Mouse (Mus musculus): Measurements from ENCODE around the gene Rnf17. TPM values are rescaled to one million over a fixed set of nuclear protein-coding genes. Genes with fewer than 3 reads are reported as not detected.

Rnf17 gene
- polyA plus RNA-seq, 1 experiment from 2014 or later, result 2.0 TPM

GRCm38 (mm10) chr14:56379336-56379735 lies 23.0 kb upstream of the Rnf17 start:
- 68% methylated on average over 9 of the region's 9 CpGs for WGBS
- H3K27ac ChIP-seq, result no peak overlapping the region

GRCm38 (mm10) chr14:56382366-56382765 lies 20.0 kb upstream of the Rnf17 start:
- no peak for ATAC-seq (ENCODE audit: insufficient number of reproducible peaks, insufficient read depth, low FRiP score, low TSS enrichment, low read depth)
- Histone ChIP-seq H3K9me3 (no peaks in the 10 kb centered on the region), H3K4me1 (no peaks in the 10 kb centered on the region), H3K36me3 (no peaks in the 10 kb centered on the region), H3K4me2 (no peak overlapping the region), H3K4me3 (no peak overlapping the region), H3K27me3 (no peaks in the 10 kb centered on the region), H3K9ac (no peak overlapping the region), H3K27ac (no peak overlapping the region)
- 74% methylated on average over 4 of the region's 4 CpGs for WGBS

More at GRCm38 (mm10) chr14:56379336-56379735, 23.0 kb upstream of the Rnf17 start:
- no peak overlapping the region for H3K4me3 ChIP-seq
- no peak for ATAC-seq (ENCODE audit: insufficient number of reproducible peaks, insufficient read depth, low FRiP score, low TSS enrichment, low read depth)
- H3K4me2 ChIP-seq, result no peak overlapping the region
- H3K9me3 ChIP-seq, result no peaks in the 10 kb centered on the region
- H3K36me3 ChIP-seq, result no peaks in the 10 kb centered on the region
- no peak overlapping the region for H3K9ac ChIP-seq
- H3K27me3 ChIP-seq, result no peaks in the 10 kb centered on the region
- H3K4me1 ChIP-seq, result no peaks in the 10 kb centered on the region

DNA sequence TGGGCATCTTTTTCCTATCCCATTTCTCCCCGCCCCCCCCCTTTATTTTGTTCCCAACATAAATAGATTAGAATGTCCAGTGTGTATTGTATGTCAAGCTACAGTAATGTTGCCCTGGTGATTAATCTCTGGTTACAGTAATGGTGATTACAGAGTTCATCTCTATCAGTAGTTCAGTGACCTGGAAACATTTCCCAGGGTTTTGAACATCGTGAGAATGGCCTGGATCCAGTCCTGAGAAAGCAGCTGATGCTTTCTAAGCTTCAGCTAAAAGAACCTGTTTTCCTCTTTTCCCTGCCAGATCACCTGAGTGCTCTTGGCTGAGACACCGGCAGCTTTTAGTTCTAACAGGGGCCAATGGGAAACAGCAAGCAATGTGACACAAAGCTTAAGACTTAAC lies 12.1 kb upstream of the Rnf17 start:
- H3K9me3 ChIP-seq, result no peaks in the 10 kb centered on the region
- 77% methylated on average over 3 of the region's 3 CpGs for WGBS

DNA sequence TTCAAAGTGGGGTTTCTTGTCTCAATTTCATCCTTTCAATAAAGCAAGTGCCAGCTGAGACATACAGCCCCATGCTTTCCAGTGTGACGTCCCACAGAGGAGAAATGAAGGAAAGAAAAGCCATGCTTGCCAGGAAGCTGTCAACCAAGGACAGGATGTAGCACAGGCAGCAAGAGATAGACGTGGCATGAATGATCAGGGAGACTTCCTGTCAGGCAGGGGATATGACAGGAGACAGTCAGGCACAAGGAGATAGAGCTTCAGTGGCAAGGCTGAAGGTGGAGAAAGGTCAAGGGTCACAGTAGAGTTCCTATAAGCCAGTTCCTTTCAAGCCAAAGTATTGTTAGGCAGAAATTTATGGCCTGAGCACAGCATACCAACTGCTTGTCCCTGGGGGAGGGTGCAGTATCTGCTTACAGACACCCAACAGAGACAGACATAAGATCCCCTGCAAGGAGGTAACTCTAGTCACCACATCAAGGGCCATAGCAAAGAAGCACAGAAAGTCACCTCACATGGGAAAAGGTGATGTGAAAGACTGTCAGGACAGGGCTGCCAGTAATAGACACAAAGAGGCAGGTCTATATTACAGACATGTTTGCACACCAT lies 8.6 kb upstream of the Rnf17 start:
- Histone ChIP-seq H3K4me3 (no peak overlapping the region), H3K36me3 (no peaks in the 10 kb centered on the region), H3K27me3 (no peaks in the 10 kb centered on the region), H3K27ac (no peak overlapping the region), H3K9ac (no peak overlapping the region), H3K9me3 (no peaks in the 10 kb centered on the region), H3K4me1 (0 out of 2 replicates have a peak, but pooled peaks cover 4% of the 10 kb centered on the region), H3K4me2 (no peak overlapping the region)
- ATAC-seq (ENCODE audit: insufficient number of reproducible peaks, insufficient read depth, low FRiP score, low TSS enrichment, low read depth), result no peak
- 18% methylated on average over 2 of the region's 2 CpGs for WGBS

More for the DNA sequence above, 12.1 kb upstream of the Rnf17 start:
- no peak overlapping the region for H3K9ac ChIP-seq
- no peak overlapping the region for H3K27ac ChIP-seq
- no peak for ATAC-seq (ENCODE audit: insufficient number of reproducible peaks, insufficient read depth, low FRiP score, low TSS enrichment, low read depth)
- H3K36me3 ChIP-seq, result no peaks in the 10 kb centered on the region
- H3K4me3 ChIP-seq, result no peak overlapping the region
- no peaks in the 10 kb centered on the region for H3K27me3 ChIP-seq
- H3K4me1 ChIP-seq, result 0 out of 2 replicates have a peak, but pooled peaks cover 4% of the 10 kb centered on the region
- no peak overlapping the region for H3K4me2 ChIP-seq

DNA sequence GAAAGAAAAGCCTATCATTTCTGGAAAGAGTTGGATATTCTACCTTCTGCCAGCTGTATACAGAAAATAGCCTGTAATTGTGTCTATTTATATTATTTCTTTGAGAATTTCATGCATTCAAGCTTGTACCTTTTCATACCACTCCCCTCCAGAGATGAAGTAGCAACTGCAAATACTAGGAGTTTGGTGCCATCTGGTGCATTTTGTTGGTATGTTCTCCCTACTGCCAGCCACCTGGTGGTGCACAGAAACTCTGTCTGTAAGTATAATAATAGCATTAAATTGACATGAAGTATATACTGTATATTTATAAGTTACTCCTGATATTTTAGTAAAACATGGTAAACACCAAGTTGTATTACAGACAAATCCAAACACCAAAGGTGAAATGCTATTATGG lies 4.4 kb upstream of the Rnf17 start:
- no peak overlapping the region for H3K9ac ChIP-seq
- no peak overlapping the region for H3K27ac ChIP-seq
- H3K4me2 ChIP-seq, result no peak overlapping the region
- H3K27me3 ChIP-seq, result no peaks in the 10 kb centered on the region
- H3K4me3 ChIP-seq, result no peak overlapping the region
- no peaks in the 10 kb centered on the region for H3K9me3 ChIP-seq
- H3K36me3 ChIP-seq, result no peaks in the 10 kb centered on the region
- ATAC-seq (ENCODE audit: insufficient number of reproducible peaks, insufficient read depth, low FRiP score, low TSS enrichment, low read depth), result no peak
- H3K4me1 ChIP-seq, result 0 out of 2 replicates have a peak, but pooled peaks cover 4% of the 10 kb centered on the region

GRCm38 (mm10) chr14:56403072-56403375 lies 643 bp downstream of the Rnf17 start:
- ATAC-seq (ENCODE audit: insufficient number of reproducible peaks, insufficient read depth, low FRiP score, low TSS enrichment, low read depth), result no peak
- 88% methylated on average over 2 of the region's 2 CpGs for WGBS
- Histone ChIP-seq H3K4me3 (no peak overlapping the region), H3K4me1 (no peaks in the 10 kb centered on the region), H3K36me3 (no peaks in the 10 kb centered on the region), H3K27ac (no peak overlapping the region), H3K9me3 (no peaks in the 10 kb centered on the region), H3K27me3 (no peaks in the 10 kb centered on the region), H3K9ac (no peak overlapping the region), H3K4me2 (no peak overlapping the region)

- no peak overlapping the region for H3K4me2 ChIP-seq
- no peak overlapping the region for H3K27ac ChIP-seq
- no peaks in the 10 kb centered on the region for H3K4me1 ChIP-seq
- no peaks in the 10 kb centered on the region for H3K27me3 ChIP-seq
- H3K9me3 ChIP-seq, result no peaks in the 10 kb centered on the region
- H3K36me3 ChIP-seq, result no peaks in the 10 kb centered on the region
- no peak overlapping the region for H3K9ac ChIP-seq
- 28% methylated on average over 2 of the region's 2 CpGs for WGBS
- H3K4me3 ChIP-seq, result no peak overlapping the region
- ATAC-seq (ENCODE audit: insufficient number of reproducible peaks, insufficient read depth, low FRiP score, low TSS enrichment, low read depth), result no peak
Measured at GRCm38 (mm10) chr14:56462090-56462489, 59.7 kb downstream of the Rnf17 start.

- H3K27ac ChIP-seq, result no peak overlapping the region
- WGBS, result 66% methylated on average over 1 of the region's 1 CpGs
- no peak for ATAC-seq (ENCODE audit: insufficient number of reproducible peaks, insufficient read depth, low FRiP score, low TSS enrichment, low read depth)
Measured at GRCm38 (mm10) chr14:56462729-56463128, 60.3 kb downstream of the Rnf17 start.

DNA sequence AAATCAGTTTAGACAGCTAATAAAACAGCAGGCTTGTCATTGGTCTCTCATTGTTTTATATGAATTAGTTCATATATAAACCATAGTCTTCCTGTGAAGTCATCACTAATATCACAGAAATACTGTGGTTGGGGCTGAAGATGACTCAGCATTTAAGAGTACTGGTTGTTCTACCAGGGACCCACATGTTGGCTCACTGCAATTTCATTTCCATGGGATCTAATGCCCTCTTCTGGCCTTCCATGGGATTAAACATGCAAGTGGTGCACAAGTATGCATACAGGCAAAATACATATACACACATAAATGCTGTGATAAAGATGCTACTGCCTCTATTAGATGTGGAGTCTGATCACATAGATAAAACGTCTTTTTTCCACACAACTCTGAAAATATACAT lies 65.8 kb downstream of the Rnf17 start:
- H3K4me3 ChIP-seq, result no peak overlapping the region
- H3K27ac ChIP-seq, result no peak overlapping the region
- no peak overlapping the region for H3K4me2 ChIP-seq
- no peaks in the 10 kb centered on the region for H3K27me3 ChIP-seq
- no peaks in the 10 kb centered on the region for H3K4me1 ChIP-seq
- H3K36me3 ChIP-seq, result no peaks in the 10 kb centered on the region
- WGBS, result 42% methylated on average over 1 of the region's 1 CpGs
- no peak for ATAC-seq (ENCODE audit: insufficient number of reproducible peaks, insufficient read depth, low FRiP score, low TSS enrichment, low read depth)
- no peak overlapping the region for H3K9ac ChIP-seq
- H3K9me3 ChIP-seq, result no peaks in the 10 kb centered on the region

More at GRCm38 (mm10) chr14:56462729-56463128, 60.3 kb downstream of the Rnf17 start:
- H3K4me3 ChIP-seq, result no peak overlapping the region
- no peaks in the 10 kb centered on the region for H3K36me3 ChIP-seq
- H3K4me1 ChIP-seq, result no peaks in the 10 kb centered on the region
- no peaks in the 10 kb centered on the region for H3K27me3 ChIP-seq
- no peak overlapping the region for H3K4me2 ChIP-seq
- no peaks in the 10 kb centered on the region for H3K9me3 ChIP-seq
- no peak overlapping the region for H3K9ac ChIP-seq

DNA sequence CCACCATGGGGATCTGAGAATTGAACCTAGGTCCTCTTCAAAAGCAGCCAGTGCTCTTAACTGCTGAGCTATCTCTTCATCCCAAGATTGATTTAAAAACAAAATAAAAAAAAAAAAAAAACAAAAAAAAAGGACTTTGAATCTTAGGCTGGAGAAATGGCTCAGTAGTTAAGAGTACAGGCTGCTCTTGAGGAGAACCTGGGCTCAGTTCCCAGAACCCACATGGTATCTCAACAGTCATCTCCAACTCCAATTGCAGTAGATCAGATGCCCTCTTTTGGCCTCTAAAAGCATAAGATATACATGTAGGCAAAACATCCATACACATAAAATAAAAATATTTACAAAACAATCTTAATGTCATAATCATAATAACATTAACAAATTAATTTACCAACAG lies 87.4 kb downstream of the Rnf17 start:
- Histone ChIP-seq H3K9me3 (no peaks in the 10 kb centered on the region), H3K4me3 (no peak overlapping the region), H3K4me1 (no peaks in the 10 kb centered on the region), H3K4me2 (no peak overlapping the region), H3K27me3 (no peaks in the 10 kb centered on the region), H3K9ac (no peak overlapping the region), H3K36me3 (no peaks in the 10 kb centered on the region), H3K27ac (no peak overlapping the region)
- no peak for ATAC-seq (ENCODE audit: insufficient number of reproducible peaks, insufficient read depth, low FRiP score, low TSS enrichment, low read depth)

DNA sequence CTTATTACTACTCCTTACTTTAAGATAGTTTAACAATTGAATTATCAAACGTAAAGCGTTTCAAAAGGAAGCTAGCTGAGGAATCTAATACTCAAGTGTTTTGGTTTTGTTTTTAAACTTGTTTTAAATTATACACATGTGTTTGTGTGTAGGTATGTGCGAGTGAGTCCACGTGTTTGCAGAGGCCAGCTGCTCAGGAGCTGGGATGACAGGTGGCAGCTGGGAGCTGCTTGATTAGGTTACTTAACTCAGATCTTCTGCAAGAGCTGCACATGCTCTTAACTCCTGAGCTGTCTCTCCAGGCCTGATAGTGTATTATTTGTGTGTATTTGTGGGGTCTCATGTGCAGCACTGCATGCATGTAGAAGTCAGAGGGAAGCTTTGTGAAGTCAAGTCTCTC lies 100.0 kb downstream of the Rnf17 start:
- H3K9me3 ChIP-seq, result no peaks in the 10 kb centered on the region
- H3K4me1 ChIP-seq, result no peaks in the 10 kb centered on the region
- H3K9ac ChIP-seq, result no peak overlapping the region
- no peak overlapping the region for H3K4me3 ChIP-seq
- no peak overlapping the region for H3K4me2 ChIP-seq
- ATAC-seq (ENCODE audit: insufficient number of reproducible peaks, insufficient read depth, low FRiP score, low TSS enrichment, low read depth), result no peak
- no peak overlapping the region for H3K27ac ChIP-seq
- WGBS, result 35% methylated on average over 4 of the region's 4 CpGs
- H3K27me3 ChIP-seq, result no peaks in the 10 kb centered on the region
- no peaks in the 10 kb centered on the region for H3K36me3 ChIP-seq

- H3K27me3 ChIP-seq, result no peaks in the 10 kb centered on the region
- H3K4me1 ChIP-seq, result no peaks in the 10 kb centered on the region
- H3K4me2 ChIP-seq, result no peak overlapping the region
- no peak for ATAC-seq (ENCODE audit: insufficient number of reproducible peaks, insufficient read depth, low FRiP score, low TSS enrichment, low read depth)
- H3K9ac ChIP-seq, result no peak overlapping the region
- 75% methylated on average over 3 of the region's 3 CpGs for whole genome bisulfite sequencing
- H3K27ac ChIP-seq, result no peak overlapping the region
- H3K9me3 ChIP-seq, result no peaks in the 10 kb centered on the region
- no peak overlapping the region for H3K4me3 ChIP-seq
- H3K36me3 ChIP-seq, result no peaks in the 10 kb centered on the region
Measured at GRCm38 (mm10) chr14:56506743-56507142, 104.4 kb downstream of the Rnf17 start.

- Histone ChIP-seq H3K36me3 (no peaks in the 10 kb centered on the region), H3K9ac (no peak overlapping the region), H3K27me3 (no peaks in the 10 kb centered on the region), H3K4me1 (no peaks in the 10 kb centered on the region), H3K27ac (no peak overlapping the region), H3K9me3 (no peaks in the 10 kb centered on the region), H3K4me3 (no peak overlapping the region), H3K4me2 (no peak overlapping the region)
- WGBS, result 26% methylated on average over 6 of the region's 6 CpGs
- no peak for ATAC-seq (ENCODE audit: insufficient number of reproducible peaks, insufficient read depth, low FRiP score, low TSS enrichment, low read depth)
Measured at GRCm38 (mm10) chr14:56512084-56512483, 109.7 kb downstream of the Rnf17 start.

All from embryonic facial prominence, embryonic 13.5 days (tissue).